Mouse (Mus musculus) spleen, adult 18-20 months (tissue): ENCODE measurements around the gene Dab1.

ENCODE experiments used
- DNase-seq, 2 experiments: peaks; one replicate each; pipeline ENCODE4 v3.0.0; 2022; ENCODE audit warnings: mixed read lengths in 2 of 2

The Dab1 gene

GRCm38 (mm10) chr4:104532846-104533245 lies 913.7 kb downstream of the Dab1 start:
- DNase-seq: no peak

- DNase-seq: no peak
These were observed 919.3 kb downstream of the Dab1 start for GRCm38 (mm10) chr4:104538420-104538819.

- no peak for DNase-seq
These were observed 919.9 kb downstream of the Dab1 start for GRCm38 (mm10) chr4:104539047-104539446.

DNA sequence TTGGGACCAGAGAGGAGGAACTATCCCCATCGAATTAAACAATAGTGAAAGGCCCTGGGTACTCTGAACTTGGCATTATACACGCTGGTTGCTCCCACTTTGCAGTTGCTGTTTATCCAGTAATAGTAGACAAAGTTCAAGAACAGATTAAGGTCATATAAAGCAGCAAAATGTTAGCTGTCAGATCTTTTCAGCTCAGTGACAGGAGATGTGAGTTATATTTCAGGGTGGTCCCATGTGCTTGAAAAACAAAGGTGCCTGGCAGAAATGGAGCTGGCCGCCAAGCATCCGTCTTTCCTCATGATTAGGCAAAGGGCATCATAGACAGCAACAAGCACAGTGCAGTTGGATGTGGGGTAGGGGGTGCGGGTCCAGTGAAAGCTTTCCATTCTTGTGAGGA lies 927.9 kb downstream of the Dab1 start:
- no peak for DNase-seq

- no peak for DNase-seq
These were observed 929.1 kb downstream of the Dab1 start for GRCm38 (mm10) chr4:104548287-104548686.

- no peak for DNase-seq
These were observed 931.5 kb downstream of the Dab1 start for GRCm38 (mm10) chr4:104550581-104551205.

DNA sequence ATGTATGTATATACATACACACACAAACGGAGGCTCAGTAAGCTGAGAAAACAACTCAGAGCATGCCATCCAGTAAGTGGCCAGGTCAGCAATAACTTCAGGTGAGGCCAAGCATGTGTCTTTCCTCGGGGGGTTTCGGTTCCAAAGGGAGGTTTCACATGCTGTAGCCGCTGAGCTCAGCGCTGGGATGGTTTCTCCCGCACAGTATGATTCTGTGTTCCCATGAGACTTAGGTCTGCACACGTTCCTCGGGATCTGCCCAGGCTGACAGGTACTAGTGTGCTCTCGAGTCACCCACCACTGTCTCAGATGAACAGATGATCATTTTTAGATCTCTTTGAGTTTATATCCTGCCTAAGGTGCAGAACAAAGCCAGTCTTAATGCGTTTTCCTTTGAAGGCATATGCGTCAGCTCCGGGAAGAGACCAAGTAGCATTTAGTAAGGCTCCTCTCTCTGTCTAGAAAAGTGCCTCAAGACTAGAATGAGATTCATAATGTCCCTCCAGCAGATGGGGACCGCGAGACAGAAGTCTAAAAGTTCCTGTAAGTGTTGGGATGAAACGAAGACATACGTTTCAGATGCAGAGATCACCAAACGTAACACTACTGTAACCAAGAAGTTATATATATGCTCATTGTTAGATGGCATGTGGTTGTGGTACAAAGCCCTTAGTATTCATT lies 932.4 kb downstream of the Dab1 start:
- DNase-seq: no peak

DNA sequence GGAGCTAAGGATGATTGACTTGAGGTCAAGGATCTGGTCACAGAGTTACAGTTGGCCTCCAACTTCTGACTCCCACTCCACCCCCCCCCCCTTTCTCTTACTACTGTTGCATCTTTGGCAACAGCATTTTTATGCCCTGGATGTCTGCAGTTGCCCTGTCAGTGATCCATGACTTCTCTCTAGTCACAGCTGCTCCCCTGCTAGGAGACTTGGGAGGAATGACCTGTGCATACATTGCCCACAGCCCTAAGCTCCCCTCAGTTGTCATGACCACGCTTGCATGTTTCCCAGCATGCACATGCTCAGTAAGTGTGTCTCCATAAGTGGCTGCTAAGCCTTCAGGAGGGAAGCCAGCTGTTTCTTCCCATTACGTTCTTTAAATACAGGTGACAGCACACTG lies 936.2 kb downstream of the Dab1 start:
- DNase-seq: no peak

- DNase-seq: no peak
These were observed 944.4 kb downstream of the Dab1 start for GRCm38 (mm10) chr4:104563512-104563911.

GRCm38 (mm10) chr4:104570523-104570922 lies 951.4 kb downstream of the Dab1 start:
- no peak for DNase-seq

DNA sequence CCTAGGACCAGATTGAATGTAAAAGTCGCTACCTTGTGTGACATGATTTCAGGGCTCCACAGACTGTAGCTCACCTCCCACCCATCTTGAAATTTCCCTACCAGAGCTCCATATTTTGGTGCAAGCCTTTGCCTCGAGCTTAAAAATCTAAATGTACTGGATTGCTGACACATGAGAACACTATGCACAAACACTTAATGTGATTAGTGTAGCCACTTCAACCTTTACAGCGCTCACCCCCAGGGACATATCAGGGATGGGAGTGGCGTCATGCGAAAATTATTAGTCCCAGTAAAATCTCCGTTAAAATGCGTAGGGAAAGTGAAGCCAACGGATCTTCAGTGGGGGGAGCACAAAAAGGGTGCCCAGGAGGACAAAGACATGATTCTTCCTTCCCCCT lies 953.3 kb downstream of the Dab1 start:
- DNase-seq: no peak

- DNase-seq: no peak
These were observed 954.3 kb downstream of the Dab1 start for GRCm38 (mm10) chr4:104573419-104573818.

GRCm38 (mm10) chr4:104578370-104578769 lies 959.2 kb downstream of the Dab1 start:
- no peak for DNase-seq

GRCm38 (mm10) chr4:104579946-104580544 lies 960.9 kb downstream of the Dab1 start:
- no peak for DNase-seq

- no peak for DNase-seq
These were observed 963.6 kb downstream of the Dab1 start for GRCm38 (mm10) chr4:104582726-104583125.

GRCm38 (mm10) chr4:104587826-104588225 lies 968.7 kb downstream of the Dab1 start:
- DNase-seq: no peak

DNA sequence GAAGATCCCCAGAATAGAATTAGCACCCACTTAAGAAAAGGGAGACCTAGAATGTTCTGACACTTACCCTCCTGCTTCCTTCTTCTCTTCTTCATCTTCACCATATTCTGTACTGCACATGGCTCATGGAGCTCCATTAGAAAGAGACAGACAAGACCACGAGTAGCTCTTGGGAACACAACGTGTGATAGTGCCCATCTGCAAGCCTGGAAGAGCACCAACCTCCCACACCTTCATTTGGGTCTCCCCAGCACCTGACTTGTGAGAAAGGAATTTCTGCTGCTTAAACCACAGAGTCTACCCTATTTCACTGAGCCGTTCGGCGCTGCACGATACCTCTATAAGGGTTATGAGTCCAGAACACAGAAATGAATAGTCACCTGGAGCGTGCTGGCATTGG lies 977.8 kb downstream of the Dab1 start:
- no peak for DNase-seq

DNA sequence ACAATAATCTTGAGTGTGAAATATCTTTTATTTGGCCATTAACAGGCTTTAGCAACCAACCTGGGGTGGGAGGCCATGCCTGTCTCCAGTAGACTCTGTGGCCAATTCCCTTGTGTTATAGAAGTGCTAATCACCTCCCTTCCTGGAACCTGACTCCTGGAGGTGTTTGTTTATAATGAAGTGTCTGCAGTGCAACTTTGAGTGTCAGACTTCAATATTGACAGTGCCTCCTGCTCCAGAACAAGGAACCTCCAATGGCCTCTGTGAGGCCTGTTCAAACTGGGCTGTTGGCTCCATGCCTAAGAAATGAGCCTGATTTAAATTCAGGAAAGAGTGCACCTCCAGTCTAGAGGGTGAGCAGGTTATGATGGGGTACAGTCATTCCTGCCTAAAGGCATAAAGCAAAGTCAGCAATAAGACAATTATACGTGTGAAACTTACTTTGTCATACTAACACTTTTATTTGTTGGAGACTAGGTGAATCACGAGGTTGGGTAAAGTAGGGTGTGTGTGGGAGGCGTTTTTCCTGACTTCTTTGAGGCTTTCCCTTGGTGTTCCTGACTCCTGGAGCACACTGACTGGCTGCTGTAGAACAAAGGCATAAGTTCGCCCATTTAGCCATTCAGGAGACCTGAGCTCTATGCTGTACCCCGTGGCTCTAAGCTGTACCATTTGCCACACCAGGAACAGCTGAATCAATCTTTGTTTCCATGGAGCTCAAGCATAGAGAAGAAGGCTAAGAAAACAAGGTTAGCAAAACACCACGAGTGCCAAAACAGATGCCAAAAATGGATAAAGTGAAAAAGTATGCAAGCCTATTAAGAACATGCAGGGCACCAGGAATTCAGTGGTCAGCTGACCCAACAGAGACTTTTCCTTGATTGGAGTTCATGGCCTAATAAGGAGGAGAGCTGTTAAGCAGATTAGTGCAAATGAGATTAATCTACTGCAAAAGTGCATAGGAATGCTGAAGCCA lies 978.6 kb downstream of the Dab1 start:
- DNase-seq: no peak

- no peak for DNase-seq
These were observed 983.6 kb downstream of the Dab1 start for GRCm38 (mm10) chr4:104602804-104603203.

GRCm38 (mm10) chr4:104604298-104604697 lies 985.1 kb downstream of the Dab1 start:
- DNase-seq: no peak

DNA sequence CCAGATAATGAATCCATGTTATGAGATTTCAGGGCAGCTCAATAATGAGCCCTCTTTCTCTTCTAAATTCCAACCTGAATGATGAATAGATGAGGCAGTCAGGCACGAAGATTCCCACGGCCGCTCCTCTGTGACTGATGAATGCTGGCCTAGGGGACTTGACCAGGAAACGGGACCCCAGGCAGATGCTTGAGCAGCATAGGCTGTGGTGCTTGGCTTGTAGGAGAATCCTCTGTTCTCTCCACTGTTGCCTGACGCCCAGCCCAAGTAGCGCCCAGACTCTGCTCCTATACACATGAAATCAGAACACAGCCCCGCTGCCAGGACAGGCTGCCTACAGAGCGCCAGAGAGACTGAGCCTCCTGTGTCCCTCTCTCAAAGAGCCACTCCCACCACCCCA lies 987.7 kb downstream of the Dab1 start:
- DNase-seq: no peak

DNA sequence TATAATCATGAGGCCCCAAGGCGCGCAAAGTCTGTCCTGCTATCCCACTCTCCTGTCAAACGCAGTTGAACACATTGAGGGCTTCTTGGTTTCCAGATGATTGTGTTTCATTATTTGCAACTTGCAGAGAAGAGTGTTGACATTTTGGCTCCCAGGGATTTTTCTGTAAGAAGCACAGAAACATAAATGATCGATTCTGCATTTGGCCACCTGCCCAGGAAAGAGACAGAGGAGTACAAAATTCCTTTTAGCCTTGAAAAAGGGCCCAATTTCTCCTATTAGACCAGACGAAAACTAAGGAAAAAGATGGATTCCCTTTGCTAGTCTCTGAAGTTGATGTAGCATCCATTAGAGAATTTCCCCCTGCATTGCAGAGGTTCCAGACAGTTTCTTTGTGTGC lies 988.5 kb downstream of the Dab1 start:
- no peak for DNase-seq

GRCm38 (mm10) chr4:104619452-104619851 lies 1000.3 kb downstream of the Dab1 start:
- no peak for DNase-seq
